Mouse (Mus musculus) hindbrain, embryonic 15.5 days (tissue): ENCODE measurements at regions not wholly inside any gene's neighbourhood (a gene's known extent, or its start where the extent isn't known, plus 50 kb on each side); places are given as distances from the start of the nearest gene placed in this dataset.

Source experiments
- ATAC-seq: fragments of 200-750 bp; cut with Nextera tagmentation; 2 replicates; pipeline ENCODE4 v1.8.0; 2017; ENCODE audit warnings: low read depth, moderate number of reproducible peaks, moderate TSS enrichment; ENCODE audit not compliant: low FRiP score
- H3K27ac ChIP-seq: fragments of 300-500 bp; sonication (generic); replicated peaks from 2 replicates; pipeline ENCODE4 v1.5.1; 2015; ENCODE audit warnings: mild to moderate bottlenecking, inconsistent platforms
- H3K27me3 ChIP-seq: fragments of 300-500 bp; sonication (generic); 2 replicates; pipeline ENCODE4 v1.6.1; 2015; ENCODE audit warnings: control low read depth, inconsistent platforms
- H3K36me3 ChIP-seq: fragments of 300-500 bp; sonication (generic); 2 replicates; pipeline ENCODE4 v1.6.1; 2015; ENCODE audit warnings: control low read depth, inconsistent platforms
- H3K4me1 ChIP-seq: fragments of 300-500 bp; sonication (generic); replicated peaks from 2 replicates; pipeline ENCODE4 v1.6.1; 2015; ENCODE audit warnings: control low read depth, inconsistent platforms
- H3K4me2 ChIP-seq: fragments of 300-500 bp; sonication (generic); 2 replicates; pipeline ENCODE4 v1.6.1; 2015; ENCODE audit warnings: moderate library complexity, mild to moderate bottlenecking, inconsistent platforms
- H3K4me3 ChIP-seq: fragments of 300-500 bp; sonication (generic); 2 replicates; pipeline ENCODE4 v1.5.1; 2015; ENCODE audit warnings: mild to moderate bottlenecking, inconsistent platforms
- H3K9ac ChIP-seq: fragments of 300-500 bp; sonication (generic); 2 replicates; pipeline ENCODE4 v1.6.1; 2015; ENCODE audit warnings: inconsistent platforms
- H3K9me3 ChIP-seq: fragments of 300-500 bp; sonication (generic); 2 replicates; pipeline ENCODE4 v1.6.1; 2016; ENCODE audit warnings: control low read depth, inconsistent platforms
- WGBS: fragments of 180-500 bp; shearing (Covaris S2); methylation state at CpG from one replicate; pipeline ENCODE4 v1.1.7; 2015; 5-methylcytosine and 5-hydroxymethylcytosine counted together

DNA sequence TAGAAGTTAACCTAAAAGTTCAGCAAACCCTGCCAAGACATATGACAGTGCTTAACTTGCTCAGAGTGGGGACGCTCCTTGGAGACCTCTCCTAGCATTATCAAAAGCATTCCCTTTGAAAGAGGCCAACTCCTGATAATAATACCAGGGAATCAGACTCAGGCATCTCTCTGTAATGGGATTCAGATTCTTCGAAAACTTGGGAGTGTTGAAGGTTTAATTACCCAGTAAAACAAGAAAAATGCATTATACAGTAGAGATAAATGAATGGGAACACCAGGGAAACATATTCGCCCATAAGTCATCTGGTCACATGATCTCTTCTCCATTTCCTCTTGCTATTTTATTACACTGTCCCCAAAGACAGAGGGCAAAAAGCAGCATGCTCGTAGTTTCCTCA, 274.3 kb upstream of the BC052040 start:
- 80% methylated on average over 4 of the region's 4 CpGs for WGBS
- no peak overlapping the region for H3K27ac ChIP-seq
- no peaks in the 10 kb centered on the region for H3K36me3 ChIP-seq
- no peaks in the 10 kb centered on the region for H3K9me3 ChIP-seq
- H3K4me2 ChIP-seq: no peak overlapping the region
- no peak overlapping the region for H3K9ac ChIP-seq
- H3K4me3 ChIP-seq: no peak overlapping the region
- H3K27me3 ChIP-seq: no peaks in the 10 kb centered on the region
- no peak for ATAC-seq
- H3K4me1 ChIP-seq: no peaks in the 10 kb centered on the region

DNA sequence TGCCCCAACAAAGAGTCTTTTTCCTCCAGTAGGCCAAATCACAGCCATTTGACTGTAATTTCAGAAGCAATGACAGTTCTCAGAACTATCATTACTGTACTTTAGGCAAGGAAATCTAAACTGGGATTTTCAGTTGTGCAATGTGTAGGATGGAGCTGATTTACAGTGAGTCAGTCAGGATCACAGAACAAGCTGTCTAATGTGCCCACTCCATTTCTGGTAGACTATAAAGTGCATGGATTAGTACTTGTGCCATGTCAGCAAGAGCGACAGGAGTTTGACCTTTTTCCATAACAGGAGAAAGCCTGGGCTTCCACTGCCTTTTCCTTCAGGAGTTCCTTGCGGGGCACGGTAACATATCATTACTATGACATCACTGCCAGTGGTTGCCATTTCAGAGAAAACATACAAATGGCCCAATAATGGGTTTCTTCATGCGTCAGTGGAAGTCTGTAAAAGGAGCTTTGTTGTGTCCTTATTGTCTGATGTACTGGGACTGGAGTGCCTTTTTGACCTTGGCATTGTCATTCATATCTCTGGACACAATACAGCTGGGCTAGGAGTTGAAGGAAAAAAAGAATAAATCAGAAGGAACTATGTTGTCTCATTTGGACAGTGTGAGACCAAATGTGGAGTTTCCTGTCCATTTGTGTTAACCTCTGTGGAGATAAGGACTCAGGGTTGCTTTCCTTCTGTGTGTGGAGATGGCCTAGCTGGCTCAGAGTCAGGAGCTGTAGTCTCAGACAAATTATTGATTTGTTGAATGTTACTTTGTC, 271.5 kb upstream of the BC052040 start:
- Histone ChIP-seq H3K9ac (no peak overlapping the region), H3K4me2 (no peak overlapping the region), H3K27me3 (no peaks in the 10 kb centered on the region), H3K27ac (no peak overlapping the region), H3K9me3 (no peaks in the 10 kb centered on the region), H3K36me3 (no peaks in the 10 kb centered on the region), H3K4me1 (no peaks in the 10 kb centered on the region), H3K4me3 (no peak overlapping the region)
- 25% methylated on average over 4 of the region's 4 CpGs for WGBS
- no peak for ATAC-seq

DNA sequence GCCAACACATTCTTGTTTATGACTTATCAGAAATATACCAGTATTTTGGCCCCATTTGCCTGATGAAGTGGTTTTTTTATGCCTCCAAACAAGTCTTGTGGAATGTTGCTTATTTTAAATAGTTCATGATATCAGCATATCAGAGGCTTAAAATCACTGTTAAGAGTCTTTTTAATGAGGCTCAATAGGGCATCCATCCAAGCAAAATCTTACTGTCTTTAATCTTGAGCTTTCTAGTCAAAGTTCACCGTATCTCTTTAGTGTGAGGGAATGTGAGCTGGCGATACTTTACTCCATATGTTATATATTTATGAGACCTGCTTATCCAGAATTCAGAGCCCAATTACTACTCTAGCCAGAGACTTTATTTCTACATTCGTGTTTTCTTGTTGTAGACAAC, 263.0 kb upstream of the BC052040 start:
- Histone ChIP-seq H3K9me3 (no peaks in the 10 kb centered on the region), H3K4me3 (no peak overlapping the region), H3K4me2 (no peak overlapping the region), H3K27me3 (no peaks in the 10 kb centered on the region), H3K4me1 (no peaks in the 10 kb centered on the region), H3K36me3 (no peaks in the 10 kb centered on the region), H3K27ac (no peak overlapping the region), H3K9ac (no peak overlapping the region)
- ATAC-seq: no peak
- 90% methylated on average over 3 of the region's 3 CpGs for WGBS

DNA sequence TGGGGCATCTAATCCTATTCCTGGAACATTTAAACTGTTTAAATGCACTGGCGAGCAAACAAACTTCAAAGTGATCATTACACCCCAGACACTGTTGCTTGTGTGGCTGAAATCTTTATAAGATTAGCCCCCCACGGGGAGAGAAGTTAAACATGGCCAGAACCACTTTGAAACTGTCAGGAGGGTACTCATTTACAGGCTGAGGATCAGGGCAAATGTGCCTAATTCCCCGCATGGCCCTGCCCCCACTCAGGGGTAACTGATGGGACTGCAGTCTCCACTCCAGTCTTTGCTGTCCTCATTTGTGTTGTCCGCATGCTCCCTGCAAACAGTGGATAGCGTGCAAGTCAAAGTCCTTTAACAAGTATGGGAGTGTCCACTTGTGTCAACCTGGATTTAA, 258.9 kb upstream of the BC052040 start:
- no peak for ATAC-seq

DNA sequence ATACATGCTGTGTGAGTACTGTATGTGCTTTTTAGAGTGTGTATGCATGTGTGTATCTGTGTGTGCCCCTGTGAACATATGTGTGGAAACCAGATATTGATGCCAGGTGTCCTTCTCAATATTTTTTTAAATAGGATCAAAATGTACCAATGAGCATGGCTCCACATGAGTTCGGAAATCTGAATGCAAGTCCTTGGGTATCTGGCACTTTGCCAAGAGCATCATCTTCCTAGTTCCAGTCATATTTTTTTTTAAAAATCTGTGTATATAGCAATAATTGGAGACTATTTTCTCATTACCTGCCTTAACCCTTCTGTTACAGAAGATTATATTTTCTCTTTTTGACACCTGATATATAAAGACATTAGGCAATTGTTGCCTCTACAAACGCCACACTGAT, 255.0 kb upstream of the BC052040 start:
- no peaks in the 10 kb centered on the region for H3K9me3 ChIP-seq
- no peak overlapping the region for H3K4me2 ChIP-seq
- H3K4me3 ChIP-seq: no peak overlapping the region
- H3K9ac ChIP-seq: no peak overlapping the region
- H3K27me3 ChIP-seq: no peaks in the 10 kb centered on the region
- no peaks in the 10 kb centered on the region for H3K4me1 ChIP-seq
- H3K36me3 ChIP-seq: no peaks in the 10 kb centered on the region
- 65% methylated on average over 2 of the region's 2 CpGs for WGBS
- no peak for ATAC-seq
- H3K27ac ChIP-seq: no peak overlapping the region

More for the DNA sequence above, 258.9 kb upstream of the BC052040 start:
- Histone ChIP-seq H3K4me1 (no peaks in the 10 kb centered on the region), H3K36me3 (no peaks in the 10 kb centered on the region), H3K4me3 (no peak overlapping the region), H3K9me3 (no peaks in the 10 kb centered on the region), H3K9ac (no peak overlapping the region), H3K4me2 (no peak overlapping the region), H3K27ac (no peak overlapping the region), H3K27me3 (no peaks in the 10 kb centered on the region)
- 34% methylated on average over 5 of the region's 5 CpGs for WGBS

DNA sequence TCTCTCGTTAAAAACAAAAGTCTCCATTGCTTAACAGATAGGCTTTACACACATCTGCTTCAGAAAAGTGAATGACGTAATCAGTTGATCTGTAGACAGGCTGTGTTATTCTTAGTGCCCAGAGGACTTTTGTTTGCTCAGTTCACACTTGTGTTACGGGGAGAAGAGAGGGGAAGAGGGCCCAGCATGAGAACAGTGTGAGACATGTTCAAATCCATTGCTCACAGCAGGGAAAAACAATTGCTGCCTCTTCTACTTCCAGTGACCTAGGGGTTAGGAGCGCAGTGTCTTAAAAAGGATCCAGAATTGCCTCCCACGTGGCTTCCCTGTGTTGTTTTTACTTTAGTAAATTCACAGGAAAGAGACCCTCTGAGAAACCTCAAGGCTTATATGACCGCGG, 243.3 kb upstream of the BC052040 start:
- no peaks in the 10 kb centered on the region for H3K36me3 ChIP-seq
- ATAC-seq: no peak
- 32% methylated on average over 7 of the region's 7 CpGs for WGBS

DNA sequence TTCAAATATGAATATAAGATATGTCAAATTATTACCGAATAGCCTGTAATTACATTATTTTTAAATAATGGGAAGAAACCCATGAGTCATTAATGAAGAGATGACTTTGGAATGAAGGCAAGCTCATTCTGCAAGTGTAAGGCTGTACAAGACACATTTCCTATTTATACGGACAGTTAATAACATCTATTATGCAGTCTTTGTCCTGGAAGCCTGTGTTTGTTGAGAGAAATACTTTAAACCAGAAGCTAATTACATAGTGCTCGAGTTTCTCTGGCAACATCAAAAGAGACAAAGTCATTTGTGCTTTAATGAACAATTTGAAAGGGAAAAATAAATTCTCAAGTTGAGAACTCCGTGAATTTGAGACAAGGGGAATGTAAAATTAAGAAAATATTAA, 242.5 kb upstream of the BC052040 start:
- 60% methylated on average over 4 of the region's 4 CpGs for WGBS

More for the DNA sequence above, 243.3 kb upstream of the BC052040 start:
- Histone ChIP-seq H3K27me3 (no peaks in the 10 kb centered on the region), H3K4me3 (no peak overlapping the region), H3K4me1 (no peaks in the 10 kb centered on the region), H3K9me3 (no peaks in the 10 kb centered on the region), H3K4me2 (no peak overlapping the region), H3K27ac (no peak overlapping the region), H3K9ac (no peak overlapping the region)

DNA sequence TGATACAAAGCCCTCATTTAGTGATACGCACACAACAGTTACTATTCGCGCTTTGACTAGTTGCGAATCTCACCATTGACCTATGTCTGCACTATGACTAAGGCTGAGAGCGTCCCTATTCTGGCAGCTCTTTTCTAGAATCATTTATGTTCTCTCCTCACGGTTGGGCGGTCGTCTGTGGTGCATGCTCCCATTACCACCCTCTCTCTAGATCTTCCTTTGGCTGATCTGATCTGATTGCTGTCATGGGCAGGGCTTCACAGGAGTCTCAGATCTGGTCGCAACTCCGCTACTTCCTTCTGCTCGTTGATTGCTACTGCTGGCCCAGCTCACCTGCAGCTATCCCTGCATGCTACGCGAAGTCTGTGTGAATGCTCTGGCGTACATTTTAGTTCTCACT, 239.2 kb upstream of the BC052040 start:
- Histone ChIP-seq H3K27ac (no peak overlapping the region), H3K9ac (no peak overlapping the region), H3K27me3 (no peaks in the 10 kb centered on the region), H3K4me2 (no peak overlapping the region), H3K4me3 (no peak overlapping the region), H3K9me3 (no peaks in the 10 kb centered on the region), H3K4me1 (no peaks in the 10 kb centered on the region), H3K36me3 (no peaks in the 10 kb centered on the region)
- 89% methylated on average over 14 of the region's 14 CpGs for WGBS
- ATAC-seq: no peak

More for the DNA sequence above, 242.5 kb upstream of the BC052040 start:
- no peak for ATAC-seq
- H3K4me1 ChIP-seq: no peaks in the 10 kb centered on the region
- no peak overlapping the region for H3K9ac ChIP-seq
- H3K4me2 ChIP-seq: no peak overlapping the region
- no peak overlapping the region for H3K27ac ChIP-seq
- H3K27me3 ChIP-seq: no peaks in the 10 kb centered on the region
- H3K36me3 ChIP-seq: no peaks in the 10 kb centered on the region
- no peak overlapping the region for H3K4me3 ChIP-seq
- H3K9me3 ChIP-seq: no peaks in the 10 kb centered on the region

DNA sequence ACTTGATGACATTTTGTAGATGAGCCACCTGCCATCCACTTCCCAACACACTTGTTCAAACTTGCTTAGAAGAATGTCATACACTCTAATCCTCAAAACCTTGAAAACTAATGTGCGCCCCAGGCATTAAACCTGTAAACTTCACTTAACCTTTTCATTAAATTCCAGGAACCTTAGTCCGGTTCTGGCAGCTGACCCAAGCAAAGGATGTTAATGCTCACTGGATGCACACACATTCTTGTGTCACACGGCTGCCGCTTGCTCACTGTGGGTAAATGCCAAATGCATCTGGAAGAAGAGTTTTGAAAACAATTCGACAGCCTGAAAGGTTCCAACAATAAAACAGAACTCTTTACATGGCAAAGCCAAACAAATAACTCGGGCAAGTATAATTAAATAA, 235.0 kb upstream of the BC052040 start:
- Histone ChIP-seq H3K9me3 (no peaks in the 10 kb centered on the region), H3K4me3 (no peak overlapping the region), H3K4me2 (no peak overlapping the region), H3K9ac (no peak overlapping the region), H3K36me3 (no peaks in the 10 kb centered on the region), H3K27ac (no peak overlapping the region), H3K4me1 (no peaks in the 10 kb centered on the region), H3K27me3 (no peaks in the 10 kb centered on the region)
- WGBS: 63% methylated on average over 6 of the region's 6 CpGs
- ATAC-seq: no peak

DNA sequence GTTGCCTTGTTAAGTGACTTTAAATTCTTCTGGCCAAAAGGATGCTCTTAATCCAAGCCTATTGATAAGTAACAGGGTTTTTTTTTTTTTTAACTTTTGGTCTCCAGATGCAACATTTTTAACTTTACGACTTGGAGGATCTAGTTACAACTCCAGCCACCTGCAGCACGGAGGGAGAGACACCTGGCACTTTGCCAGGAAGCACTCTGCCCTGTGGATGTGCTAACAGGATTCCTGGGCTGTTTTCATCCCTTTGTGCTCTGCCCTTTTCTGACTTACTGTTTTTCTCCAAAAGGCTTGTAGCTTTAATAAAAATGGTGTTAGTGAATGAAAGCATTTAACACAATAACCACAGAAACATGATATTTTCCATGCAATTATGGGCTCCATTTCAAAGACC, 233.3 kb upstream of the BC052040 start:
- H3K9me3 ChIP-seq: no peaks in the 10 kb centered on the region
- ATAC-seq: no peak
- 30% methylated on average over 2 of the region's 2 CpGs for WGBS
- H3K27me3 ChIP-seq: no peaks in the 10 kb centered on the region
- H3K4me3 ChIP-seq: no peak overlapping the region
- H3K27ac ChIP-seq: no peak overlapping the region
- H3K9ac ChIP-seq: no peak overlapping the region
- H3K36me3 ChIP-seq: no peaks in the 10 kb centered on the region
- H3K4me2 ChIP-seq: no peak overlapping the region
- H3K4me1 ChIP-seq: no peaks in the 10 kb centered on the region

DNA sequence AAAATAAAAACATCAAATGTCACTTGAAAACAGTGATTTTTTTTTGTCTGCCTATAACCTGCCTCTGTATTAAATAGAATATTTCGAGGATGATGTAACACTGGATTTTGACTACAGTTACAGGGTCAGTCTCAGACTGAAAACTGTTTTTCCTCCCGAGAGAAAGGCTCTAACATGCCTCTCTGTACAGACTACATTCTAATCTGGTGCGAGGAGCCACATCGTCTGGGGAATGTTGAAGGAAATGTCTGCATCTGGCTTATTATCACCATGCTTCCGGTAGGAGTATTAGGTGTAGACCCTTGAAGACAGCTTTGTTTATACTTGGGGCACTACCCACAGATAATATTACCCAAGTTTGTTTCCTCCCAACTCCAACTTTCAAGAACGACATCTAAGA, 210.4 kb upstream of the BC052040 start:
- Histone ChIP-seq H3K9me3 (no peaks in the 10 kb centered on the region), H3K4me3 (no peak overlapping the region), H3K4me2 (no peak overlapping the region), H3K4me1 (no peaks in the 10 kb centered on the region), H3K27me3 (no peaks in the 10 kb centered on the region), H3K27ac (no peak overlapping the region), H3K36me3 (no peaks in the 10 kb centered on the region), H3K9ac (no peak overlapping the region)
- no peak for ATAC-seq
- 87% methylated on average over 6 of the region's 6 CpGs for WGBS

DNA sequence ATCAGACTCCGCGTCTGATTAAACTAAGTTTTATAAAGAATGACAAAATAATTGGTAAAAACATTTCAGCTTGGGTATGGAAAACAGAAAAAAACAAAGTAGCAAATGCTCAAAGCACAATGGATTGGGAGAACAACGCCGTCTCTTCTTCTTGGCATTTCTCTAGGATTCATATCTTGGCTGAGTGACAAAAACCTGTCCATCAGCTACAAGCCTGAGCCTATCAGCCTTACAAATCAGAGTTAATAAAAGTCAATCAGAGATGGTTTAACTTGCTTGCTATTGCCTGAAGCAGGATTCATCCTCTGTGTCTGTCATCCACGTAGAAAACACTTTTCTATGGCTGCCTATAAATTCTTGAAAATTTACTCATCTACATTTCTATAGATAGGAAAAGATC, 206.2 kb upstream of the BC052040 start:
- no peak for ATAC-seq
- H3K9me3 ChIP-seq: no peaks in the 10 kb centered on the region
- 62% methylated on average over 5 of the region's 5 CpGs for WGBS

More for the DNA sequence above, 206.2 kb upstream of the BC052040 start:
- Histone ChIP-seq H3K4me3 (no peak overlapping the region), H3K27me3 (no peaks in the 10 kb centered on the region), H3K4me2 (no peak overlapping the region), H3K4me1 (no peaks in the 10 kb centered on the region), H3K36me3 (no peaks in the 10 kb centered on the region), H3K9ac (no peak overlapping the region), H3K27ac (no peak overlapping the region)
